Mouse (Mus musculus): Measurements from ENCODE around the gene Gm44502. TPM values are rescaled to one million over a fixed set of nuclear protein-coding genes. Genes with fewer than 3 reads are reported as not detected.

Gene Gm44502
- total and polyA plus RNA-seq, 3 experiments: not detected

GRCm38 (mm10) chr15:89454857-89455256 is 25.4 kb upstream of the Gm44502 start:
- H3K9ac ChIP-seq (ENCODE audit: control insufficient read depth, low read depth, low read length, poor library complexity, severe bottlenecking): no peak overlapping the region
- H3K79me2 ChIP-seq (ENCODE audit: control insufficient read depth, insufficient read depth, low read length, poor library complexity): no peaks in the 10 kb centered on the region
- H3K27ac ChIP-seq (ENCODE audit: control insufficient read depth, low read depth, low read length): no peak overlapping the region
- no peak overlapping the region for H3K4me3 ChIP-seq (ENCODE audit: control insufficient read depth in 1 of 2, insufficient read depth in 1 of 2, low read depth in 2 of 2, low read length in 2 of 2)
- no peaks in the 10 kb centered on the region for H3K4me1 ChIP-seq (ENCODE audit: control insufficient read depth in 1 of 2, insufficient read depth in 2 of 2, low read length in 2 of 2)
- H3K36me3 ChIP-seq (ENCODE audit: control insufficient read depth in 1 of 2, insufficient read depth in 2 of 2, low read length in 2 of 2): no peaks in the 10 kb centered on the region
- no peak for DNase-seq (ENCODE audit: low read depth, low spot score)
- H3K27me3 ChIP-seq (ENCODE audit: control insufficient read depth in 1 of 2, insufficient read depth in 2 of 2, low read length in 2 of 2): peaks cover 2% of the 10 kb centered on the region in 2 experiments; a peak in 2 of 4 replicates
- no peaks in the 10 kb centered on the region for H3K9me3 ChIP-seq (replicated peaks; ENCODE audit: insufficient read depth, low read length)
- TF ChIP-seq ETS1 (IDR thresholded peaks at IDR 0.05; ENCODE audit: low read depth, low read length) (no peak), ZKSCAN1 (IDR thresholded peaks at IDR 0.05; ENCODE audit: low read depth, low read length) (no peak), EP300 (IDR thresholded peaks at IDR 0.05; ENCODE audit: low read depth in 1 of 2, low read length in 2 of 2) (no peak), MXI1 (IDR thresholded peaks at IDR 0.05; ENCODE audit: low read depth, low read length) (no peak), NRF1 (IDR thresholded peaks at IDR 0.05; ENCODE audit: insufficient read depth, low read depth, low read length, poor library complexity, severe bottlenecking) (no peak), ZC3H11A (IDR thresholded peaks at IDR 0.05; ENCODE audit: low read depth, low read length) (no peak), HCFC1 (IDR thresholded peaks at IDR 0.05; ENCODE audit: low read depth, low read length) (no peak), TAL1 (IDR thresholded peaks at IDR 0.05; ENCODE audit: low read length) (no peak)

GRCm38 (mm10) chr15:89453865-89454478 is 24.5 kb upstream of the Gm44502 start, which contains the start of gene Mapk8ip2:
TSS of gene Mapk8ip2 (plus strand) at chr15:89453913.
- Histone ChIP-seq H3K9ac (ENCODE audit: control insufficient read depth, low read depth, low read length, poor library complexity, severe bottlenecking) (no peak within 1 kb of the TSS), H3K4me1 (ENCODE audit: control insufficient read depth in 1 of 2, insufficient read depth in 2 of 2, low read length in 2 of 2) (no peaks in the 10 kb centered on the region)

More at GRCm38 (mm10) chr15:89453865-89454478, 24.5 kb upstream of the Gm44502 start, which contains the start of gene Mapk8ip2:
- H3K79me2 ChIP-seq (ENCODE audit: control insufficient read depth, insufficient read depth, low read length, poor library complexity): no peaks in the 10 kb centered on the region
- H3K9me3 ChIP-seq (replicated peaks; ENCODE audit: insufficient read depth, low read length): no peaks in the 10 kb centered on the region
- H3K4me3 ChIP-seq (ENCODE audit: control insufficient read depth in 1 of 2, insufficient read depth in 1 of 2, low read depth in 2 of 2, low read length in 2 of 2): no peak within 1 kb of the TSS
- H3K27me3 ChIP-seq (ENCODE audit: control insufficient read depth in 1 of 2, insufficient read depth in 2 of 2, low read length in 2 of 2): peaks cover 2 to 3% of the 10 kb centered on the region in 2 experiments; a peak in 3 of 4 replicates
- TF ChIP-seq E2F4 (IDR thresholded peaks at IDR 0.05; ENCODE audit: borderline replicate concordance, low read depth, low read length): no peak
- TF ChIP-seq POLR2AphosphoS5 (IDR thresholded peaks at IDR 0.05; ENCODE audit: borderline replicate concordance, low read depth, low read length): no peak
- no peak for TF ChIP-seq USF2 (IDR thresholded peaks at IDR 0.05; ENCODE audit: borderline replicate concordance in 1 of 2, insufficient read depth in 1 of 2, low read depth in 1 of 2, low read length in 2 of 2)
- TF ChIP-seq UBTF (IDR thresholded peaks at IDR 0.05; ENCODE audit: borderline replicate concordance, insufficient read depth, low read depth, low read length): no peak
- TF ChIP-seq ETS1 (IDR thresholded peaks at IDR 0.05; ENCODE audit: low read depth, low read length): no peak
- TF ChIP-seq MYC (IDR thresholded peaks at IDR 0.05; ENCODE audit: low read depth, low read length): no peak
- no peak for TF ChIP-seq RCOR1 (IDR thresholded peaks at IDR 0.05; ENCODE audit: low read depth, low read length)
- no peak for TF ChIP-seq MAFK (IDR thresholded peaks at IDR 0.05; ENCODE audit: borderline replicate concordance, low read depth, low read length)
- no peak for TF ChIP-seq BHLHE40 (IDR thresholded peaks at IDR 0.05; ENCODE audit: borderline replicate concordance, low read depth, low read length)
- TF ChIP-seq MYB (IDR thresholded peaks at IDR 0.05; ENCODE audit: low read depth, low read length): no peak
- no peak for TF ChIP-seq TAL1 (IDR thresholded peaks at IDR 0.05; ENCODE audit: low read length)
- H3K36me3 ChIP-seq (ENCODE audit: control insufficient read depth in 1 of 2, insufficient read depth in 2 of 2, low read length in 2 of 2): no peaks in the 10 kb centered on the region
- H3K27ac ChIP-seq (ENCODE audit: control insufficient read depth, low read depth, low read length): no peak within 1 kb of the TSS
- DNase-seq (ENCODE audit: low read depth, low spot score): no peak
